22 mouse cellular contexts compared by ENCODE assay signal in genomic region chr10:68435754-68436153, GRCm38 (mm10).
DNase-seq lines count a peak whose midpoint lies in the region; ATAC-seq and TF ChIP-seq lines count a peak whose summit lies in the region.
"Had no signal": no experiment of that assay in that cellular context is flagged by ENCODE, and none has a peak within 500 bp of the region (broad histone marks: within the 10 kb centered on the region; RNA-seq: fewer than 3 reads in every experiment).

No protein-coding gene starts in this region.

- no peaks in the 10 kb centered on the region for H3K36me3 ChIP-seq in liver, adult 2 months (ENCODE audit: control insufficient read depth, insufficient read depth, low read length)
- H3K36me3 ChIP-seq in embryonic facial prominence, embryonic 14.5 days (ENCODE audit: control insufficient read depth, insufficient read depth, low read length): no peaks in the 10 kb centered on the region
- no peaks in the 10 kb centered on the region for H3K36me3 ChIP-seq in limb, embryonic 12.5 days
- H3K36me3 ChIP-seq: forebrain, embryonic 12.5 days; heart, embryonic 15.5 days; hindbrain, embryonic 10.5 days had no signal

- H3K9me3 ChIP-seq in embryonic facial prominence, embryonic 14.5 days (ENCODE audit: control insufficient read depth, low read length): no peaks in the 10 kb centered on the region
- H3K9me3 ChIP-seq in limb, embryonic 12.5 days: no peaks in the 10 kb centered on the region
- H3K9me3 ChIP-seq: forebrain, embryonic 12.5 days; heart, embryonic 15.5 days; hindbrain, embryonic 10.5 days had no signal

- no peak overlapping the region for H3K4me2 ChIP-seq in embryonic facial prominence, embryonic 14.5 days (ENCODE audit: low read depth, low read length)
- no peak overlapping the region for H3K4me2 ChIP-seq in limb, embryonic 12.5 days
- H3K4me2 ChIP-seq: forebrain, embryonic 12.5 days; heart, embryonic 11.5 days; heart, embryonic 15.5 days; hindbrain, embryonic 14.5 days had no signal

- no peaks in the 10 kb centered on the region for H3K27me3 ChIP-seq in liver, adult 2 months (ENCODE audit: control insufficient read depth, insufficient read depth, low read length)
- no peaks in the 10 kb centered on the region for H3K27me3 ChIP-seq in embryonic facial prominence, embryonic 14.5 days (replicated peaks; ENCODE audit: control insufficient read depth, insufficient read depth, low read length)
- H3K27me3 ChIP-seq in limb, embryonic 12.5 days: no peaks in the 10 kb centered on the region
- H3K27me3 ChIP-seq: CH12.LX; forebrain, embryonic 12.5 days; heart, embryonic 15.5 days; Patski had no signal

- ATAC-seq in embryonic facial prominence, embryonic 14.5 days (ENCODE audit: low read depth): no peak
- ATAC-seq in limb, embryonic 12.5 days (ENCODE audit: insufficient number of reproducible peaks, insufficient read depth, low FRiP score, low TSS enrichment, low read depth): no peak
- ATAC-seq: activated CD4-positive, CD25-positive, alpha-beta regulatory T cell, adult 4 months; forebrain, embryonic 16.5 days; Patski had no signal

- H3K4me3 ChIP-seq in liver, adult 2 months (ENCODE audit: insufficient read depth, low read depth, low read length): no peak overlapping the region
- H3K4me3 ChIP-seq in embryonic facial prominence, embryonic 14.5 days (ENCODE audit: low read depth, low read length): no peak overlapping the region
- no peak overlapping the region for H3K4me3 ChIP-seq in limb, embryonic 12.5 days (replicated peaks)
- H3K4me3 ChIP-seq: forebrain, embryonic 12.5 days; heart, adult 2 months; heart, embryonic 15.5 days; hindbrain, embryonic 10.5 days had no signal

- WGBS in liver, adult 2 months: 30% methylated on average over 7 of the region's 7 CpGs
- WGBS in embryonic facial prominence, embryonic 14.5 days: 64% methylated on average over 7 of the region's 7 CpGs
- WGBS in limb, embryonic 12.5 days: 77% methylated on average over 7 of the region's 7 CpGs

- peak overlapping the region; percentile 79 for H3K27ac ChIP-seq in liver, adult 2 months (replicated peaks; ENCODE audit: insufficient read depth, low read depth, low read length)
- peak overlapping the region; percentile 39; the same call in 1 of the 2 replicates for H3K27ac ChIP-seq in embryonic facial prominence, embryonic 14.5 days (replicated peaks; ENCODE audit: low read depth, low read length)
- peak overlapping the region; percentile 83 for H3K27ac ChIP-seq in limb, embryonic 12.5 days
- H3K27ac ChIP-seq: forebrain, embryonic 12.5 days; heart, adult 2 months; heart, embryonic 15.5 days; hindbrain, embryonic 10.5 days; hindbrain, embryonic 14.5 days had no signal

- no peak for TF ChIP-seq CTCF in liver, adult 2 months (IDR thresholded peaks at IDR 0.05; ENCODE audit: low read depth, low read length)

- no peak overlapping the region for H3K9ac ChIP-seq in liver, adult 2 months (ENCODE audit: low read depth, low read length)
- H3K9ac ChIP-seq in embryonic facial prominence, embryonic 14.5 days (ENCODE audit: low read depth, low read length): no peak overlapping the region
- no peak overlapping the region for H3K9ac ChIP-seq in limb, embryonic 12.5 days (replicated peaks)
- H3K9ac ChIP-seq: forebrain, embryonic 12.5 days; heart, embryonic 15.5 days; hindbrain, embryonic 14.5 days had no signal

- H3K4me1 ChIP-seq in liver, adult 2 months (ENCODE audit: control insufficient read depth, insufficient read depth, low read length): peaks cover 8% of the 10 kb centered on the region; the same call in 1 of the 2 replicates
- H3K4me1 ChIP-seq in embryonic facial prominence, embryonic 14.5 days (ENCODE audit: control insufficient read depth, insufficient read depth, low read length): peaks cover 14% of the 10 kb centered on the region
- peaks cover 33% of the 10 kb centered on the region for H3K4me1 ChIP-seq in limb, embryonic 12.5 days (replicated peaks)
- H3K4me1 ChIP-seq: heart, embryonic 15.5 days; hindbrain, embryonic 10.5 days had no signal

- no peak for TF ChIP-seq POLR2A in liver, adult 2 months (IDR thresholded peaks at IDR 0.05; ENCODE audit: extremely low read depth, insufficient read depth, low read length)

- H3K79me2 ChIP-seq in liver, adult 2 months (ENCODE audit: control insufficient read depth, insufficient read depth, low read length): no peaks in the 10 kb centered on the region

- DNase-seq in kidney, adult 11 months: peak; percentile 12
- DNase-seq in kidney, postnatal 4 days: no peak
- peak; percentile 91 for DNase-seq in liver, adult 2 months (ENCODE audit: extremely low read depth, low read depth, low spot score)
- no peak for DNase-seq in liver
- no peak for DNase-seq in embryonic facial prominence, embryonic 14.5 days (ENCODE audit: low spot score)
- DNase-seq in right cerebral cortex, adult 2 months (ENCODE audit: low spot score in 2 of 2): no peak
- DNase-seq: adrenal gland, postnatal 14 days; cerebellum, adult 11-12 months; cerebellum, adult 9-11 months; cerebellum, postnatal 36 days; gastrocnemius, postnatal 10 days; heart, adult 2 months had no signal

Comparison
In these comparisons a context has a peak if more than half of its experiments do, and no peak if none do; other contexts are left out.
1. DNase-seq: peak in kidney, adult 11 months (single experiment) and liver, adult 2 months (single experiment); none in kidney, postnatal 4 days (0 of 2), liver (single experiment), embryonic facial prominence, embryonic 14.5 days (single experiment) and right cerebral cortex, adult 2 months (0 of 2).
2. Peak in every context shown above with its lines, with median percentiles within 50 percentile points of each other: H3K27ac ChIP-seq.